In genomic region chr10:93421716-93422380, GRCm38 (mm10) we compare ENCODE assay signal across 10 mouse cellular contexts. TPM values are rescaled to one million over a fixed set of nuclear protein-coding genes. Genes with fewer than 3 reads are reported as not detected.
DNase-seq lines count a peak whose midpoint lies in the region; ATAC-seq and TF ChIP-seq lines count a peak whose summit lies in the region.
"Had no signal": no experiment of that assay in that cellular context is flagged by ENCODE, and none has a peak within 500 bp of the region (broad histone marks: within the 10 kb centered on the region; RNA-seq: fewer than 3 reads in every experiment).

No protein-coding gene starts in this region.

- H3K9me3 ChIP-seq in midbrain, embryonic 11.5 days (ENCODE audit: control insufficient read depth, low read length): no peaks in the 10 kb centered on the region
- H3K9me3 ChIP-seq in midbrain, embryonic 14.5 days (ENCODE audit: control insufficient read depth, low read length): no peaks in the 10 kb centered on the region
- no peaks in the 10 kb centered on the region for H3K9me3 ChIP-seq in liver, embryonic 14.5 days (ENCODE audit: control insufficient read depth, low read length)

- H3K27ac ChIP-seq in midbrain, embryonic 11.5 days (ENCODE audit: low read depth, low read length): no peak overlapping the region
- no peak overlapping the region for H3K27ac ChIP-seq in midbrain, embryonic 14.5 days (replicated peaks; ENCODE audit: low read depth, low read length)
- H3K27ac ChIP-seq in liver, embryonic 14.5 days: no peak overlapping the region
- H3K27ac ChIP-seq: heart, embryonic 13.5 days had no signal

- peak; percentile 63 for TF ChIP-seq CTCF in liver, embryonic 14.5 days (IDR thresholded peaks at IDR 0.05; ENCODE audit: low read depth)

- 93% methylated on average over 12 of the region's 12 CpGs for WGBS in midbrain, embryonic 11.5 days
- WGBS in midbrain, embryonic 14.5 days: 93% methylated on average over 12 of the region's 12 CpGs
- WGBS in liver, embryonic 14.5 days (ENCODE audit: insufficient replicate concordance): 61% methylated on average over 12 of the region's 12 CpGs

- no peak overlapping the region for H3K4me2 ChIP-seq in midbrain, embryonic 11.5 days
- no peak overlapping the region for H3K4me2 ChIP-seq in midbrain, embryonic 14.5 days (ENCODE audit: low read length)
- H3K4me2 ChIP-seq in liver, embryonic 14.5 days (ENCODE audit: low read depth): no peak overlapping the region
- H3K4me2 ChIP-seq: heart, embryonic 13.5 days had no signal

- H3K4me3 ChIP-seq in midbrain, embryonic 11.5 days (ENCODE audit: low read depth, low read length): no peak overlapping the region
- no peak overlapping the region for H3K4me3 ChIP-seq in midbrain, embryonic 14.5 days (replicated peaks; ENCODE audit: low read depth, low read length)
- H3K4me3 ChIP-seq in liver, embryonic 14.5 days (ENCODE audit: insufficient read depth in 1 of 2, low read depth in 2 of 2, low read length in 2 of 2): no peak overlapping the region
- H3K4me3 ChIP-seq: erythroblast, embryonic 14.5 days; heart, embryonic 13.5 days had no signal

- DNase-seq in midbrain, embryonic 11.5 days (ENCODE audit: low spot score, missing footprints): peak; percentile 54
- no peak for DNase-seq in midbrain, embryonic 14.5 days
- DNase-seq in Muller cell, postnatal 12 days (ENCODE audit: inconsistent ontology term): peak; percentile 63
- DNase-seq in liver, embryonic 14.5 days (ENCODE audit: low read depth in 3 of 3, low spot score in 3 of 3): no peak
- DNase-seq in naive thymus-derived CD4-positive, alpha-beta T cell, adult 2 months (ENCODE audit: low read depth): peak; percentile 46
- DNase-seq in cerebellum, adult 11 months: no peak
- no peak for DNase-seq in spleen, postnatal 14 days (ENCODE audit: low spot score in 2 of 2)
- DNase-seq in urinary bladder, postnatal 25 days (ENCODE audit: low spot score): no peak

- no peaks in the 10 kb centered on the region for H3K36me3 ChIP-seq in midbrain, embryonic 11.5 days (ENCODE audit: control insufficient read depth, insufficient read depth, low read length)
- no peaks in the 10 kb centered on the region for H3K36me3 ChIP-seq in midbrain, embryonic 14.5 days (ENCODE audit: control insufficient read depth, insufficient read depth, low read length)
- H3K36me3 ChIP-seq in liver, embryonic 14.5 days (replicated peaks; ENCODE audit: control insufficient read depth, insufficient read depth, low read depth): no peaks in the 10 kb centered on the region
- H3K36me3 ChIP-seq: heart, embryonic 13.5 days had no signal

- H3K4me1 ChIP-seq in midbrain, embryonic 11.5 days (ENCODE audit: control insufficient read depth, insufficient read depth, low read length): no peaks in the 10 kb centered on the region
- H3K4me1 ChIP-seq in midbrain, embryonic 14.5 days (ENCODE audit: control insufficient read depth, insufficient read depth, low read length): no peaks in the 10 kb centered on the region
- H3K4me1 ChIP-seq in liver, embryonic 14.5 days (replicated peaks; ENCODE audit: control insufficient read depth in 2 of 2, insufficient read depth in 2 of 2, low read length in 1 of 2): peaks cover 0 to 8% of the 10 kb centered on the region in 2 experiments; a peak in 1 of 4 replicates

- no peak overlapping the region for H3K9ac ChIP-seq in midbrain, embryonic 11.5 days (ENCODE audit: low read length)
- H3K9ac ChIP-seq in midbrain, embryonic 14.5 days (replicated peaks; ENCODE audit: low read length): no peak overlapping the region
- no peak overlapping the region for H3K9ac ChIP-seq in liver, embryonic 14.5 days (replicated peaks)
- H3K9ac ChIP-seq: heart, embryonic 13.5 days had no signal

- no peaks in the 10 kb centered on the region for H3K27me3 ChIP-seq in midbrain, embryonic 11.5 days (ENCODE audit: control insufficient read depth, insufficient read depth, low read length)
- no peaks in the 10 kb centered on the region for H3K27me3 ChIP-seq in midbrain, embryonic 14.5 days (ENCODE audit: control insufficient read depth, insufficient read depth, low read length)
- no peaks in the 10 kb centered on the region for H3K27me3 ChIP-seq in liver, embryonic 14.5 days (ENCODE audit: control insufficient read depth, insufficient read depth, low read length)
- H3K27me3 ChIP-seq: heart, embryonic 13.5 days had no signal

- no peak for TF ChIP-seq EP300 in liver, embryonic 14.5 days (IDR thresholded peaks at IDR 0.05; ENCODE audit: low read depth)

- no peak for ATAC-seq in midbrain, embryonic 11.5 days (ENCODE audit: low FRiP score)
- ATAC-seq in midbrain, embryonic 14.5 days (ENCODE audit: low FRiP score, low TSS enrichment): no peak
- peak; percentile 21; the same call in 1 of the 2 replicates for ATAC-seq in liver, embryonic 14.5 days (ENCODE audit: insufficient read depth)

RNA-seq across cellular contexts. Expression of gene Lta4h, which starts 31.4 kb away (rescaled TPM):
- polyA plus RNA-seq in midbrain, embryonic 11.5 days (2014; fragmentation: Nextera tagmentation; extraction: Ambion mirVana): 172 and 190 TPM in 2 replicates
- polyA plus RNA-seq in midbrain, embryonic 14.5 days (2014; fragmentation: Nextera tagmentation; extraction: Ambion mirVana): 73.0 and 99.3 TPM in 2 replicates
- polyA plus RNA-seq in liver, embryonic 14.5 days (2012; rRNA removed): 24.9 and 41.0 TPM in 2 replicates
- polyA plus RNA-seq in liver, embryonic 14.5 days (2014; fragmentation: Nextera tagmentation; extraction: Ambion mirVana): 63.4 and 65.8 TPM in 2 replicates

Comparison
In these comparisons a context has a peak if more than half of its experiments do, and no peak if none do; other contexts are left out.
1. DNase-seq: peak in midbrain, embryonic 11.5 days (single experiment), Muller cell, postnatal 12 days (single experiment) and naive thymus-derived CD4-positive, alpha-beta T cell, adult 2 months (single experiment); none in midbrain, embryonic 14.5 days (single experiment), liver, embryonic 14.5 days (0 of 3), cerebellum, adult 11 months (single experiment), spleen, postnatal 14 days (0 of 2) and urinary bladder, postnatal 25 days (single experiment).